Mouse (Mus musculus): Measurements from ENCODE around the gene Tmem150b. TPM values are rescaled to one million over a fixed set of nuclear protein-coding genes. Genes with fewer than 3 reads are reported as not detected.

Tmem150b gene
- polyA plus RNA-seq, 1 experiment from 2014 or later, result 2.2 TPM

DNA sequence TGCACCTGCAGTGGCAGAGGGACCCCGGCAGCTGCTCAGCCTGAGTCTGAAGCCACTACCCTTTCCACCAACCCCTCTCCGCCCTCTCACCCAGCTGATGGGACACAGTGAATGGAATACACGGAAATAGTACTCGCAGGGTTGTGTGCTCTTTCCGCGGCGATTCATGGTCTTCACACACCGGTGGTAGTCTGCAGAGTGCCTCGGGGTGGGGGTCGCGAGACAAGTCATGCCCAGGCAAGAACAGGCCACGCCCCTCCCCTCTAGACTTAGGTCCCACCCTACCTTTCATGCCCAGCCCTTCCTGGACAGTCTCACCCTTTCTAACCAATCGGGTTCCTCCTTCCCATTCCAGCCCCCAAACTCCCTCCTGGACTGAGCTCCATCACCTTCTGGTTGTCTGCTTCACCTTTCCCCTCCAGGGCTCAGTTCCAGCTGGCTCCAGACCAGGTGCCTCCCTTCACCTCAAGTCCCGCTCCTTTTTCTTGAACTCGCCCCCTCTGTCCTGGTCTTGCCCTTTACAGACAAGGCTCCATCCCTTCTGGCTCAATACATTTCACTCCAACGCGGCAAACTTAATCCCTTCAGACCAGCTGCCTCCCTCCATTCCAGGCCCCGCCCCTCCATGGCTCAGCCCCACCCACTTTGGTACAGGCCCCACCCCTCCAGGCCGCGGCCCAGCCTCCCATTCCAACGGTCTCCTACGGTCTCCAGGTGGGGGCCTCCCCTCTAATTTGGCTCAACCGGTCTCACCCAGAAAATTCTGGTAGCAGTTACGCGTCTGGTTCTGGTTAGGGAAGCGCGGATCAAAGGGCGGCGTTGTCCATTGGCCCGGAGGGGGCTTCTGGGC is 27.1 kb upstream of the Tmem150b start:
- peak overlapping the region; percentile 43 for H3K4me3 ChIP-seq (ENCODE audit: low read depth, low read length)
- 2% methylated on average over 30 of the region's 30 CpGs for WGBS
- no peaks in the 10 kb centered on the region for H3K27me3 ChIP-seq (ENCODE audit: control insufficient read depth, insufficient read depth, low read length)
- H3K4me2 ChIP-seq (replicated peaks; ENCODE audit: low read depth), result peak overlapping the region; percentile 65
- H3K4me1 ChIP-seq (replicated peaks; ENCODE audit: control insufficient read depth, insufficient read depth), result peaks cover 5% of the 10 kb centered on the region
- peak overlapping the region; percentile 54 for H3K9ac ChIP-seq (ENCODE audit: low read length)
- no peaks in the 10 kb centered on the region for H3K36me3 ChIP-seq (ENCODE audit: control insufficient read depth, insufficient read depth, low read length)
- no peaks in the 10 kb centered on the region for H3K9me3 ChIP-seq (ENCODE audit: control insufficient read depth, low read length)
- H3K27ac ChIP-seq (replicated peaks), result peak overlapping the region; percentile 65; the same call in 1 of the 2 replicates
- TF ChIP-seq EP300 (optimal IDR thresholded peaks at IDR 0.05) (no peak), CTCF (IDR thresholded peaks at IDR 0.05; ENCODE audit: low read depth) (no peak)
- peak; percentile 84 for ATAC-seq (ENCODE audit: low FRiP score, low TSS enrichment)
- DNase-seq (ENCODE audit: low spot score), result peak; percentile 78

DNA sequence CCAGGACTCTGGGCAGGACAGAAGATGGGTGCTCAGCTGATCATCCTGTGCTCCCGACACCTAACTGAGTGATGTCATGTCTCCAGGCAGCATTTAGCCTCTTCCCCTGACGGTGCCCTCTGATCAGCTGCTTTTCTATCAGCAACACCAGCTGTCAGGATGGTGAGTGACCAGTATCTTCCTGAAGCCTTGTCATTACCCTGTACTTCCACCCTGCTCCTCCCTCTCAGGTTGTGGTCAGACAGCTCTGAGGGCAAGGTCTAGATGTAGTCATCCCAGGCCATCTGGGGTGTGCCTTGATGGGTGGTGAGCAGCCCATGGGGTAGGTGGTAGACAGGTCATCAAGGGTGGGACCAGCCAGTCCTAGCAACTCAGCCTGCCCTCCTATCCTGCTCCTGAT is 24.1 kb upstream of the Tmem150b start:
- peaks cover 11% of the 10 kb centered on the region; the same call in 1 of the 2 replicates for H3K36me3 ChIP-seq (ENCODE audit: control insufficient read depth, insufficient read depth, low read length)
- WGBS, result 83% methylated on average over 2 of the region's 2 CpGs
- ATAC-seq (ENCODE audit: low FRiP score, low TSS enrichment), result no peak
- no peaks in the 10 kb centered on the region for H3K27me3 ChIP-seq (ENCODE audit: control insufficient read depth, insufficient read depth, low read length)
- no peak overlapping the region for H3K9ac ChIP-seq (ENCODE audit: low read length)
- H3K4me3 ChIP-seq (ENCODE audit: low read depth, low read length), result no peak overlapping the region
- peaks cover 5% of the 10 kb centered on the region for H3K4me1 ChIP-seq (replicated peaks; ENCODE audit: control insufficient read depth, insufficient read depth)
- no peak overlapping the region for H3K27ac ChIP-seq (replicated peaks)
- no peak for TF ChIP-seq CTCF (IDR thresholded peaks at IDR 0.05; ENCODE audit: low read depth)
- DNase-seq (ENCODE audit: low spot score), result no peak
- no peak overlapping the region for H3K4me2 ChIP-seq (replicated peaks; ENCODE audit: low read depth)
- no peaks in the 10 kb centered on the region for H3K9me3 ChIP-seq (ENCODE audit: control insufficient read depth, low read length)

DNA sequence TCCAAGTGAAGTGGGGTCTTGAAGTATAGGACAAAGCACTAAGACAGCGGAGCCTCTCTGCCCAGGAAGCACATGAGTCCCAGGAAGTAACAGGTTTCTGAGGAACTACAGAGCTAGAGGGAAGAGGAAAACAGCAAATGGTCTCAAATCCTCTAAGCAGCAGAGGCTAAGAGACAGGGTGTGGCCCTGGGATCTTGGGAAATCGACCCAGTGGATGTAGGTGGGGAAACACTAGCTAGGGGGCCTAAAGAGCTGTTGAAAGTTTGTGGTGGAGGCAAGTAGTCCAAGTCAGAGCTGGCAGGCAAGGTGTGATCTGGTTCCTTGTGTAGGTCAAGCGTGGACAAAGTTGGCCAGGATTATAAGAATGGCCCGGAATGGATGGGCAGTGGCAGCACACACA is 23.3 kb upstream of the Tmem150b start:
- ATAC-seq (ENCODE audit: low FRiP score, low TSS enrichment) (no peak), DNase-seq (ENCODE audit: low spot score) (no peak)
- Histone ChIP-seq H3K4me3 (ENCODE audit: low read depth, low read length) (no peak overlapping the region), H3K36me3 (ENCODE audit: control insufficient read depth, insufficient read depth, low read length) (peaks cover 11% of the 10 kb centered on the region; the same call in 1 of the 2 replicates), H3K27ac (replicated peaks) (no peak overlapping the region), H3K9me3 (ENCODE audit: control insufficient read depth, low read length) (no peaks in the 10 kb centered on the region), H3K27me3 (ENCODE audit: control insufficient read depth, insufficient read depth, low read length) (no peaks in the 10 kb centered on the region), H3K4me1 (replicated peaks; ENCODE audit: control insufficient read depth, insufficient read depth) (peaks cover 5% of the 10 kb centered on the region), H3K9ac (ENCODE audit: low read length) (no peak overlapping the region), H3K4me2 (replicated peaks; ENCODE audit: low read depth) (no peak overlapping the region)
- TF ChIP-seq EP300 (optimal IDR thresholded peaks at IDR 0.05), result no peak
- WGBS, result 74% methylated on average over 4 of the region's 4 CpGs

DNA sequence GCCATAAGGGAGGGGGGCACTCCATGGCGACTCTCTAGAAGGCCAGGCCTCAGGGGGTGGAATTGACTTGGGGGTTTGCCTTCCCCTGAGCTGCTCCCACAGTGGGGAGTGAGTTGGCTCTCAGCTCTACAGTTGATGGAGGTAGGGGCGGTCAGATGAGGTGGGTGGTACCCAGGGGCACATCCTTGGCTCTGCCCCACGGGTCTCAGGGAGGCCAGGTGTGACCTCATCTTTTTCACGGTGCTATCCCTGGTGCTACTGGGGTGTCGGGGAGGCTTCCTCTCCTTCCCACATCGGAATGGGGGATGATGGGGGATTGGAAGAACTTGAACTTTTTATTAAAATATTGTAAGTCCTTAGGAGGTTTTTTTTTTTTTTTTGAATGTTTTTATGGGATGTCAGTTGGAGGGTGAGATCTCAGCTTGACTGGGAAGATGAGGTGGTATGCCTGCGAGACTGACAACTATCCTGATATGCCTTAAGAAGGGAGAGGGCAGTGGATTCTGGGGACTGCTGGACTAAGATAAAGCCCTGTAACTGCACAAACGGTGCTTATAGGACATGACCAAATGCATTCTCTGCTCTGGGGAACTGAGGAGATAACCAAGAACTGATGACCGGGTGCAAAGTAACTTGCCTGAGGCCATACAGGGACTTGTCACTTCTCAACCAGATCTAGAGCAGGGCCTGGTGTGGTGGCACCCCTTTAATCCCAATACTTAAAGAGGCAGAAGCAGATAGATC is 22.3 kb upstream of the Tmem150b start:
- Histone ChIP-seq H3K27me3 (ENCODE audit: control insufficient read depth, insufficient read depth, low read length) (no peaks in the 10 kb centered on the region), H3K4me3 (ENCODE audit: low read depth, low read length) (no peak overlapping the region), H3K4me1 (replicated peaks; ENCODE audit: control insufficient read depth, insufficient read depth) (peaks cover 5% of the 10 kb centered on the region), H3K9me3 (ENCODE audit: control insufficient read depth, low read length) (no peaks in the 10 kb centered on the region), H3K9ac (ENCODE audit: low read length) (no peak overlapping the region), H3K4me2 (replicated peaks; ENCODE audit: low read depth) (no peak overlapping the region), H3K27ac (replicated peaks) (no peak overlapping the region), H3K36me3 (ENCODE audit: control insufficient read depth, insufficient read depth, low read length) (peaks cover 11% of the 10 kb centered on the region; the same call in 1 of the 2 replicates)
- no peak for DNase-seq (ENCODE audit: low spot score)
- no peak for TF ChIP-seq EP300 (optimal IDR thresholded peaks at IDR 0.05)
- no peak for TF ChIP-seq CTCF (IDR thresholded peaks at IDR 0.05; ENCODE audit: low read depth)
- WGBS, result 64% methylated on average over 9 of the region's 9 CpGs
- no peak; the same call in 1 of the 2 replicates for ATAC-seq (ENCODE audit: low FRiP score, low TSS enrichment)

DNA sequence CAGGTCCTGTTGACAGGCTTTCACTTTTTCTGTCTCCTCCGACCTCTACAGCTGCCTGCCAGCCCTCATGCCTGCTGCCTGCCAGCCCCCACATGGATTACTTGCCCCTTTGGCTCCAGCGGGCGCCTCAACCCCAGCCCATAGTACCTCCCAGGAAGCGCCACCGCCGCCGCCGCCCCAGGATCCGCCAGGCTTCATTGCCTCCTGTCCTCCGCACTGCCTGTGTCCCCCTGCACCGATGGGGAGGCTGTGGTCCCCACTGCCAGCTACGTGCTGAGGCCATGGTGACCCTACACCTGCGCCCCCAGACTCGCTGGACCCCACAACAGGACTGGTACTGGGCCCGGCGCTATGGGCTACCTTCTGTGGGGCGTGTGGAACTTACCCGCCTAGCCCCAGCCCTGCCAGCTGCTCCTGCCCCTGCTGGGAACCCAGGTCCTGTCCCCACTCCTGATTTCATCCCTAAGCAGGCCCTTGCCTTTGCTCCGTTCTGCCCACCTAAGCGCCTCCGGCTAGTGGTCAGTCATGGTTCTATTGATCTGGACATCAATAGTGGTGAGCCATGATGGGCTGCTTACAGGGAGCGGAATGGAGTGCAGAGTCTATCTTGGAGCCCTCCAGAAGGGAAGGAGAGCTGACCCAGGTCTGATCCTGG is 21.4 kb upstream of the Tmem150b start:
- 86% methylated on average over 22 of the region's 22 CpGs for WGBS

More for the DNA sequence above, 21.4 kb upstream of the Tmem150b start:
- DNase-seq (ENCODE audit: low spot score) (no peak), ATAC-seq (ENCODE audit: low FRiP score, low TSS enrichment) (no peak)
- Histone ChIP-seq H3K4me1 (replicated peaks; ENCODE audit: control insufficient read depth, insufficient read depth) (no peaks in the 10 kb centered on the region), H3K27me3 (ENCODE audit: control insufficient read depth, insufficient read depth, low read length) (no peaks in the 10 kb centered on the region), H3K9ac (ENCODE audit: low read length) (no peak overlapping the region), H3K9me3 (ENCODE audit: control insufficient read depth, low read length) (no peaks in the 10 kb centered on the region), H3K4me2 (replicated peaks; ENCODE audit: low read depth) (no peak overlapping the region), H3K36me3 (ENCODE audit: control insufficient read depth, insufficient read depth, low read length) (peaks cover 11% of the 10 kb centered on the region; the same call in 1 of the 2 replicates), H3K27ac (replicated peaks) (no peak overlapping the region), H3K4me3 (ENCODE audit: low read depth, low read length) (no peak overlapping the region)
- TF ChIP-seq EP300 (optimal IDR thresholded peaks at IDR 0.05) (no peak), CTCF (IDR thresholded peaks at IDR 0.05; ENCODE audit: low read depth) (no peak)
